Mouse (Mus musculus): ENCODE measurements around the gene Sort1.

GRCm38 (mm10) chr3:108325521-108325920 is 41.6 kb downstream of the Sort1 start:
- TF ChIP-seq CTCF (IDR thresholded peaks at IDR 0.05; ENCODE audit: insufficient read depth, low read depth, low read length), result no peak
- no peak for TF ChIP-seq POLR2A (IDR thresholded peaks at IDR 0.05; ENCODE audit: insufficient read depth, low read depth, low read length)

Measured in olfactory bulb, adult 2 months (tissue).